Comparison of ENCODE assay signal across 28 mouse cellular contexts in the genomic region with DNA sequence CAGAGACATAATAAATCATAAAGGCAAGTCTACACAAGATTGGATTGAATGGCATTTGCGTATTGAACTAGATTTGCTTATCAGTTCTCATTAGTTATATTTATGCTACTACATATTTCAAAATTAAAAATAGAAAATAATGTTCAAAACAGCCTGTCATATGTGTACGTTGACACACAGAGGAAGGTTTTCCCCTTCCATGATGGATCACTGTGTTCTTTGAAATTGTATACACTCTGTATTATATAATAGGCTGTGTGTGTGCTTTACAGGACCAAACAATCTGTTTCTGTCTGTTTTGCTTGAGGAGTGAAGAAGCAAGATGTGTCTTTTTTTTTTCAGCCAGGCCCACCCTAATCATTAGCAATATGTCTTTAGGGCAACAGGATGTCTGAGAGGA.
"Had no signal": no experiment of that assay in that cellular context is flagged by ENCODE, and none has a peak within 500 bp of the region (broad histone marks: within the 10 kb centered on the region; RNA-seq: fewer than 3 reads in every experiment).

No protein-coding gene starts in this region.

- DNase-seq: layer of hippocampus, postnatal 36 days; left cerebral cortex, postnatal 4 days; liver; liver, embryonic 13.5 days; liver, postnatal 0 days; lung, adult 2 months; lung, postnatal 10 days; lung, postnatal 14 days; midbrain, embryonic 14.5 days had no signal

- H3K9ac ChIP-seq: limb, embryonic 12.5 days; limb, embryonic 13.5 days; limb, embryonic 15.5 days; liver, embryonic 12.5 days; liver, embryonic 13.5 days; liver, embryonic 14.5 days; liver, embryonic 15.5 days; liver, postnatal 0 days; midbrain, embryonic 12.5 days; midbrain, embryonic 13.5 days; midbrain, embryonic 15.5 days; neural tube, embryonic 12.5 days had no signal

- H3K4me3 ChIP-seq: left cerebral cortex, adult 2 months; limb, embryonic 10.5 days; limb, embryonic 12.5 days; limb, embryonic 13.5 days; limb, embryonic 15.5 days; liver, embryonic 12.5 days; liver, embryonic 13.5 days; liver, embryonic 15.5 days; megakaryocyte, embryonic 14.5 days; midbrain, embryonic 10.5 days; midbrain, embryonic 12.5 days; midbrain, embryonic 13.5 days; midbrain, embryonic 15.5 days; myocyte; neural tube, embryonic 12.5 days had no signal

- H3K27ac ChIP-seq: left cerebral cortex, adult 2 months; limb, embryonic 10.5 days; limb, embryonic 12.5 days; limb, embryonic 13.5 days; limb, embryonic 15.5 days; liver, embryonic 12.5 days; liver, embryonic 13.5 days; liver, embryonic 14.5 days; liver, embryonic 15.5 days; macrophage; midbrain, embryonic 10.5 days; midbrain, embryonic 12.5 days; midbrain, embryonic 13.5 days; midbrain, embryonic 15.5 days; neural tube, embryonic 12.5 days had no signal

- H3K36me3 ChIP-seq: limb, embryonic 10.5 days; limb, embryonic 12.5 days; limb, embryonic 13.5 days; limb, embryonic 15.5 days; liver, embryonic 12.5 days; liver, embryonic 13.5 days; liver, embryonic 15.5 days; midbrain, embryonic 10.5 days; midbrain, embryonic 12.5 days; midbrain, embryonic 13.5 days; midbrain, embryonic 15.5 days; neural tube, embryonic 12.5 days had no signal

- H3K9me3 ChIP-seq: limb, embryonic 10.5 days; limb, embryonic 12.5 days; limb, embryonic 13.5 days; limb, embryonic 15.5 days; liver, embryonic 12.5 days; liver, embryonic 13.5 days; liver, embryonic 15.5 days; megakaryocyte, embryonic 14.5 days; midbrain, embryonic 10.5 days; midbrain, embryonic 12.5 days; midbrain, embryonic 13.5 days; midbrain, embryonic 15.5 days; neural tube, embryonic 12.5 days had no signal

- H3K4me1 ChIP-seq: limb, embryonic 10.5 days; limb, embryonic 12.5 days; limb, embryonic 13.5 days; limb, embryonic 15.5 days; liver, embryonic 12.5 days; liver, embryonic 13.5 days; liver, embryonic 15.5 days; megakaryocyte, embryonic 14.5 days; midbrain, embryonic 10.5 days; midbrain, embryonic 12.5 days; midbrain, embryonic 13.5 days; midbrain, embryonic 15.5 days; neural tube, embryonic 12.5 days had no signal

- H3K27me3 ChIP-seq: limb, embryonic 12.5 days; limb, embryonic 13.5 days; limb, embryonic 15.5 days; liver, embryonic 12.5 days; liver, embryonic 13.5 days; liver, embryonic 15.5 days; megakaryocyte, embryonic 14.5 days; midbrain, embryonic 12.5 days; midbrain, embryonic 13.5 days; midbrain, embryonic 15.5 days; neural tube, embryonic 12.5 days had no signal

- ATAC-seq: liver, embryonic 12.5 days; liver, postnatal 0 days; midbrain, embryonic 13.5 days; midbrain, embryonic 15.5 days; midbrain, embryonic 16.5 days had no signal

- H3K4me2 ChIP-seq: limb, embryonic 12.5 days; limb, embryonic 13.5 days; limb, embryonic 15.5 days; liver, embryonic 11.5 days; liver, embryonic 12.5 days; liver, embryonic 13.5 days; liver, embryonic 15.5 days; midbrain, embryonic 11.5 days; midbrain, embryonic 12.5 days; midbrain, embryonic 13.5 days; midbrain, embryonic 15.5 days; neural tube, embryonic 12.5 days had no signal
